Mouse (Mus musculus): ENCODE measurements at regions not wholly inside any gene's neighbourhood (a gene's known extent, or its start where the extent isn't known, plus 50 kb on each side); places are given as distances from the start of the nearest gene placed in this dataset.

DNA sequence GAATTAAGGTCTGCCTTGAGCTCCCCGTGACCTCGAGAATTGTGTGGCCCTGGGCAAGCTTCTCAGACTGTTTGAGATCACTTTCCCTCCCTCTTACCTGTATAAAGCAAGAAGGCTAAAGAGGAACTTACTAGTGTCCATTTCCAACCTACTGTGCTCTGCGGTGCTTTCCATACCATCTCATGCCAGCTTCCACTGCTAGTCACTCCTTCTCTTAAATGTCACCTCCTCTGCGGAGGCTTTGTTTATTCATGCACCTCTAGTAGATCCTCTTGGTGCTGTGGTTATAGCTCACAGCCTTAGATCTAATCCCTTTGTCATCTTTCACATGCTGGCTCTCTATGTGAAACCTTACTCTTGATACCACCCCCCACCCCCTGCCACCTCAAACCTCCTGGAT lies 2310.3 kb upstream of the Lrrc6 start:
- DNase-seq (ENCODE audit: extremely low spot score, low read depth, low spot score), result no peak

DNA sequence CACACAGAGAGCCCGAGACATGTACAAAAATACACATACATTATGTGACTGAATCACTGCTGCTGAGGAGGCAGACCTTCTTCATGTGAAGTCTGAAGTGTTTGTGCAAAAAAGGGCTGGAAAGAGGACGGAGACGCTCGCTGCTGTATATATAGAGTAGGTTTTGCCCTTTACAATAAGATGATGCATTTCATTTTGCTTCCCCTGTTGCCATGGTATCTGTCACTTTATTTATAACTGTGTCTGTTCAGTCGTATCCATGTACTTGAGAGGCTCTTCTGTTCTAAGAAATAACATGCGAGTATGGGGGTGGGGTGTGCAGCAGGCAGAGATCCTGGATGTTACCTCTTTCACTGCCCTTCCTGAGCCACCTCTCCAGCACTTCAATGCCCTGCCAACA lies 2309.9 kb upstream of the Lrrc6 start:
- no peak for DNase-seq (ENCODE audit: extremely low spot score, low read depth, low spot score)

DNA sequence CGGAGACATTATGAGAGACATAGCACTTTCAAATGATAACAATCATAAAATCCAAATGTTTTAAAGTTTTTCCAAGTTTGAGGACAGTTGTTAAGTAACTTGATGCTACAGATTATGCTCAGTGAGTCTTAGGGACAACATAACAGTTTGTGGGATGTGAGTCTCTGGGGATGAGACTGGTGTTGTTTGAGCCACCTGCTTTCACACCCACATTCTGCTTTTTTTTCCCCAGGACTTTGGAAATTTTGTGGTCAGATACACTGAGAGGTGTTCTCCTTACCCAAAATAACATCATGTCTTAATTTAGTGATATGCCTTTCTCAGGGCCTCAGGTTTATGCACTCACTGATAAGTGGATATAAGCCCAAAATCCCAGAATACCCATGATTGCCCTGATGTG lies 2307.5 kb upstream of the Lrrc6 start:
- DNase-seq (ENCODE audit: extremely low spot score, low read depth, low spot score), result no peak

DNA sequence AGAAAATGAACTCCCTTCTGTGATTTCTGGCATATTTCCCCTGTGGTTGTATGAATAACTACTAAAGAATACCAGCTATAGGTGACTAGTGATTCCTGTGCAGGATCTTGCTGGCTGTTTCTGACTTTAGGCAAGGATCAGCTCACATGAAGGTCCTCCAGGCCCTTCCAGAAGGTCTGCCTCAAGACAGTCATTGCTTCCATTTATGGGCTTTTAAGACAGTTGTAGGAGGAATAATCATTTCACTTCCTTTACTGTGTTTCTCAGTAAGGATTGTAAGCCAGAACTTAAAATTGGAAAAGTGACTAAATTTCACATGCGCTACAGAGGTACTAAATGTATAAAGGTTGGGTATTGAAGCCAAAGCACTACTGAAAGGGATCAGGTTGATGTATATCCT lies 2303.5 kb upstream of the Lrrc6 start:
- no peak for DNase-seq (ENCODE audit: extremely low spot score, low read depth, low spot score)

DNA sequence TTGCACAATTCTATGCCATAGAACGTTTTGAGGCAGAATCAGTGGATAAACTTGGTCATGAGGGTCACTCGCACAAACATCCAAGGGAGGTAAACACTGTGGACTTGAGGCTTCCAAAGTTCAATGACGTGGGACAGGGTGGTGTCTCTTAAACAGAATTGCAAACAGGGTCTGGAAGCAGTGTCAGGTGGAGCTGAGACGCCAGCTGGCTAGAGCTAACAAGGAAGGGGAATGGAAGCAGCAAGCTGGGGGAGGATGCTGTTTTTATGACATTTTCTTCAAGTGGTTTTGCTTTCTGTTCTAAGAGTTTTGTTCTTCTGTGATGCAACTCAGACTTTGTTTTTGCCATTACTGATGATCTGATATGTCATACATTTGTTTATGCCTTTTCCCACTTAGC lies 2301.1 kb upstream of the Lrrc6 start:
- no peak for DNase-seq (ENCODE audit: extremely low spot score, low read depth, low spot score)

DNA sequence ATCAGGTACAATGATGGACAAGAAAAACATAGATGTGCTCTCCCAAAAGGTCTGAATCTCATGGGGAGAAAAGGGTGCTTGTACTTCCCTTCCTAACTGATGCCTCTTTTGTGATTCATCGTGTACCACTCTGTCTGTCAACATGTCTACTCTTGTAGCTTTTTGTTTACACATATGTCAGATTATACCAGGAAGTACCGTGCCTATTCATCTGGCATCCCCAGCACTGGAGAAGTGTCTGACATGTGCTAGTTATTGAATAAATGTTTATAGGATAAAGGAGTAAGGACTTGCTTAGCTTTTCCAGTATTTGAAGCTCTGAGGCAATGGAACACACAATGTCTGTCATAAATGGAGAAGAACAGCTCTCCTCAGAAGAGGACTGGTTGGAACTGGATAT lies 2296.7 kb upstream of the Lrrc6 start:
- no peak for DNase-seq (ENCODE audit: extremely low spot score, low read depth, low spot score)

DNA sequence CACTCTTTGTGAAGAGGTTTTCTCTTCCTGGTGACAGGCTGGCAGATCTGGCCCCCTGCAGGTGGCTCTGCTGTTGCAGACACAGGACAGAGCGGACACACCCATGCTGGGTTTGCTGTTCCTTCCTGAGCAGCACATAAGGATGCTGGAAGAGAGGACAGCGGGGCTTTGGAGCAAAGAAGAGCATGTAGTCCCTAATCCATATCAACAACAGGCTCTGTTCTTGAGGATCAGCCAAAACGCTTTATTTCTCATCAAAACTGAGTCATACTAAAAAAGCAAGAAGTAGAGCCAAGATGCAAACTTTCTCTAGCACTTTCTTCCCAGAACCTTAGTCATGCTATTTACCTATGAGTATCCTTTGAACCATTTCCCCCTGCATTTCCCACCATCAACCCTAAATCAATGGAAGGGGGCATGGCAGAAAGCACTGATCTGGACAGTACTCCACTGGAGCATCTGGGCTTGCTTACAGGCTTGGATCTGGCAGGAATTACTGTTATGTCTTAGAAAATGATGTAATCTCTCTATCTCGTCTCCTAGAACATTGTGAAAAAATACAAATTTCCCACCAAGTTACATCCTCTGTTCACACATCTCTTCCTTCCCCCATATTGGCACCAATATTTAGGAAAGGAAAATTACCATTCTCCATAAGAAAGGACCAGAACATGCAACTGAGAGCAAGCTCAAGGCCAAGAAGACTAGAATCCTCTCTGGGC lies 2294.7 kb upstream of the Lrrc6 start:
- DNase-seq (ENCODE audit: extremely low spot score, low read depth, low spot score), result no peak

DNA sequence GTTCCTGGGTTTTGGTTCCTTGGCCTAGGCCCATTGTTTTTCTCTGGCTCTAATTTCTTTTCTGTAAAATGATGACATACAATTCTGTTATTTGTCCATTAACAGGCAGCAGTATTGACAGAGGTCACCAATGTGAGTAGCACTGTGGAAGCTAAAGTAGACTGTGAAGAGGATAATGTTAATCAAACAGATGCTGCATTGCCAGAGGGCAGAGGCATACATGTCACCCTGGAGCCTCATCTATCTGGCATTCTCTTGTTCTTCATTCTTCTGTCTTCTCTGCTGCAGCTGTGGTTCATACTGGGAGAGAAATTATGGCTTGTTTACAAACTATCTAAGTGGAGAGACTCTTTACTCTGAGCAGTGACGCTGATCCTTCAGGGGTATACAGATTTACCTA lies 2259.2 kb upstream of the Lrrc6 start:
- DNase-seq (ENCODE audit: extremely low spot score, low read depth, low spot score), result no peak

DNA sequence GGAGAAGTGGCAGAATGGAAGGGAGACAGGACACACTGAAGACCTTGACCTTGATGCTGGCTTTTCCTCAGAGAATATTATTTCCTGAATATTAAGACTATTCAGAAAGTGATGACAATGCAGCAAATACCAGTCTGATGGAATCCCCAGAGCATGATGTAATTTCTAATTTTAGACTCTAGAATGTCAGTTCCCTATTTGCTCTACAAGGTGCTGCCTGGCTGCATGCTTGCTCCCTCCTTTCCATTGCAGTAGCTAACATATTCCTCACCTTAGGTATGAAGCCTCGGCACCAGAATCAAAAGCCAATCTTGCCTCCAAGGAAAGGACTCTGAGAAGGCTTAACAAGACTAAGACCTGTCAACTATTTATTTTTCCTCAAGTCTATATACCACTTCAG lies 2254.5 kb upstream of the Lrrc6 start:
- no peak for DNase-seq (ENCODE audit: extremely low spot score, low read depth, low spot score)

DNA sequence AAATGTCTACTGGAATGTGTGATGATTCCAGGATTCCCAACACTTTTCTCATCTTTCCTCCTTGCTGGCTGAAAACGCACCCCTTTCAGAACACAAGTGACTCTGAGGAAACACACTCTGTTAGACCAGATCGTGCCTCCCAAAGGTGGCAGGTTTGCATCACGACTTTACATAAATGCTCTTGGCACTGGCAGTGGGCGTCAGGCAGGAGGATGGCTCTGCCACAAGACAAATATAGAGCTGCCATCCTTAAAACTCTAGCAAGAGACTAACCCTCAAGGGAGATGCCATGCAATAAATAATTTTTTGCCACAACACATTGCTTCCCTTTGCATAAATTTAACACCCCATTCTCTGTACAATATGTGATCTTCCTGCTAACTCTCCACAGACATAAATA lies 2254.1 kb upstream of the Lrrc6 start:
- no peak for DNase-seq (ENCODE audit: extremely low spot score, low read depth, low spot score)

DNA sequence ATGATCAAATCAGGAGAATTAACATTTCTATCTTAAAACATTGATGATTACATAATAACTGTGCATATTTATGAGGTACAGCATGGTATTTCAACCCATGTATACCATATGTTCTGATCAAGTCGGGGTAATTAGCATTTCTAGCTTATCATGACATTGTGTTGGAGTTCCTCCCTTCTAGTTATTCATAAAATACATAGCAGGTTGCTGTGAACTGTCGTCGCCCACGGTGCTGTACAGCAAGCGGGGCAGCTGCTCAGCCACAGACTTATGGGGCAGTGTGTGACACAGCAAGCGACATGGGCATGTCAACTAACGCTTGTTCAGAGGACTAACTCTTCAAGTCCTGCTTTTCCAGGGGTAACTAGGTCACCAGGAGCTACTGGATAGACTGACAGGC lies 2238.6 kb upstream of the Lrrc6 start:
- no peak for DNase-seq (ENCODE audit: extremely low spot score, low read depth, low spot score)

DNA sequence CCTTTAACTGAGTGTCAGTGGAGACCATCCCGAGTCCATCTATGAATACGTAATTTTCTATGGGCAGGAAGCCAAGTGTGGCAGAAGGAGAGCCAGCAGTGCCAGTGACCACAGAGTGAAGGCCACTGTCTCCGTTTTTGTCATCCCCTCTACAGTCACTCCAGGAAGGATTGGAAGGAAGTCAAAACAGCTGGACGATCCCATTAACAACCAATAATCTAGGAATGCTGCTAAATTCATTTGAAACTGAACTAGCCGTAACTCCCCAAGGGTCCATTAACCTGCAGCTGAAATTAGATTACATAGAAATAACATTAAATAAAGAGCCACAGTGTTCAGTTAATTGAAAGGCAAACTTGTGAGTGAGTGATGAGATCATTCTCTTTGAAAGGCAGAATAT lies 2220.5 kb upstream of the Lrrc6 start:
- DNase-seq (ENCODE audit: extremely low spot score, low read depth, low spot score), result no peak

DNA sequence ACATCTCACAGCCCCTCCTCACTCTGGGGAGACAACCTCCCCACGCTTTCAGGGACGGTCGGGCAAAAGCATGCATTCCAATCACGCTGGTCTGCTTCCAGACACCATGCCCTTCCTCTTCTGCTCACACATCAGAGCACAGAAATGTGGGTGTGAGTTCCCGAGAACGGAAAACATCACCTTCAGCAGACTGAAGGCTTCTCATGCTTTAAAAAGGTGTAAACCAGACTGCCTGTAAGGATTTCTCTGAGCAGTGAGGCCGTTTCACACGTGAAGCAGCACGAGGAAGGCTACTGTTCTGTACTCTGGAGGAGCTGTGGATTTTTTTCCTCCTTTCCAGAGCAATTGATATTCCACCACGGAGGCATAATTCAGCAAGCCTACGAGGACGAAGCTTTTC lies 2218.8 kb upstream of the Lrrc6 start:
- DNase-seq (ENCODE audit: extremely low spot score, low read depth, low spot score), result no peak

DNA sequence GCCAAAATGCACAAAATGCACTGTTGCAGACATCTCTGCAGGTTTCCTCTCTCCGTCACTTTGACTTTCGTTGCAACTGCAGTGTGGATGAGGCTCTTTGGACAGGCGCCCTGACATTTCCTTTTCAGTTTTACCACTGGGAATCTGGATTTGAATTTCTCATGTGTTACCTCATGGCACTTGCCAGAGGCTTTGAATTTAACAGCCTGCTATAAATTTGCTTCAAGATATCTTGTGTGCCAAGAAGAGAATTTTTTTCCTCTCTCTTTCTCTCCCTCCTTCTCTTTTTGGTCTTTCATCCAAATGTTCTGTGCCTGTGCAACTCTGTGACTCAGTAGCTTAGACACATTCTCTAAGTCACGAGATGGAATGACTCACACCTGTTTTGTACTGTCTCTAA lies 2213.6 kb upstream of the Lrrc6 start:
- no peak for DNase-seq (ENCODE audit: extremely low spot score, low read depth, low spot score)

DNA sequence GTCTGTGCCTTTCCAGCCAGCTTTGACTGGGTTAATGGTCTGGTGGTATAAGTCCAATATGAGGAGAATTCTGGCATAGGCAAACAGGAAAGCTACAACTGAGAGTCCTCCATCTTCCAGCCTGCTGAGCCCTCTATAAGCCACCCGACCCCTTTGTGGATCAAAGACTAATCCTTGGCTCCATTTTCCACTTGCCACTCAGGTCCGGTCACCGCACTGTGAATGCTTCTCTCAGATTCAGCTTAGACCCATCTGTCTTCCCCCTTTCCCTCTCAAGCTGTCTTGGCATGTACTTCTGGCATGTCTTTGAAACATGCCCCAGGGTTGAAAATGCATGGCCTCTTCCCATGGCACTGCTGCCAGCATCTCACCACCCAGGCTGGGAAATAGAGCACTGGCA lies 2206.6 kb upstream of the Lrrc6 start:
- DNase-seq (ENCODE audit: extremely low spot score, low read depth, low spot score), result no peak

DNA sequence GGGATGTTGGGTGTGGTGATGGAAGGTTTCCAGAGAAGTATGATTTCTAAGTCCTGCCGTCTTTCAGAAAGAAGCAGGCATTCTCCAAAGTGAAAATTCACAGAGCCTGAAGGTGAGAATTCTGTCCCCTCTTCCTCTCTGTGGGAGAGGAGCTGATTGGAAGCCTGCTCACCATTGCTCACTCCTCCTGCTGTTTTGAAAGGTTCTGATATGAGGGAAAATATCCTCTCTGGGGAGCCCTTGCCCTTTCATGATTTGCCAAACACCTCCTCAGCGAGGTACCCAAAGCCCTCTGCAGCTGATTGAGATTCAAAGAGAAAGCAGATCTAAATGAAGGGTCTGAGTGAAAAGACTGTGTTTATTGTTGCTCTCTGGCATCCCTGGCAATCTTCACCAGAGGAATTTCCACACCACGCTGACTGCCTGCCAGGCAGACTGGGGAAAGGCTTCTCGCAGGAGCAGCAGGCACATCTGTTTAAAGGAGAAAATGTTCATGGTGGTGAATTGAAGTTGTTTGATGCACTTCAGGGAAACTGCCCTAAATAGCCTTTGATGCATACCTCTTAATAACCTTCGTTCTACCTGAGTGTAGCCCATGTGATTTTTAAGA lies 2194.4 kb upstream of the Lrrc6 start:
- no peak for DNase-seq (ENCODE audit: extremely low spot score, low read depth, low spot score)

DNA sequence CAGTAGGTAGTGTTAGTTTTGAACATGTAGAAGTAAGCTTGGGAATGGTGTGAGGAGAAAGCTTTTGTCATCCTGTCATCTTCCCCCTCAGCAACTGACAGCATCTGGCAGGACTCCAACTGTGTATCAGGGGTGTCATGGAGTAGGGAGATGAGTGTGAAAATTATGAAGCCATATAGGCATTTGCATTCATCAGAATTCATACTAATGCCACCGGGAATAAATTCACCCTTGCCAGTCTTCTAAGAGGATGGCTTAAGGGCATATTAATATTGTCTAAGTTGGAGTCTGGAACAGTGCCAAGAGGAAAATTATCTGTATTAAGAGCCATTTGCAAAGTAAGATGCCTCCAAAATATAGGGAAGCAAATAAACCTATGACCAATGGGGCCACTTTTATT lies 2166.8 kb upstream of the Lrrc6 start:
- DNase-seq (ENCODE audit: extremely low spot score, low read depth, low spot score), result no peak

DNA sequence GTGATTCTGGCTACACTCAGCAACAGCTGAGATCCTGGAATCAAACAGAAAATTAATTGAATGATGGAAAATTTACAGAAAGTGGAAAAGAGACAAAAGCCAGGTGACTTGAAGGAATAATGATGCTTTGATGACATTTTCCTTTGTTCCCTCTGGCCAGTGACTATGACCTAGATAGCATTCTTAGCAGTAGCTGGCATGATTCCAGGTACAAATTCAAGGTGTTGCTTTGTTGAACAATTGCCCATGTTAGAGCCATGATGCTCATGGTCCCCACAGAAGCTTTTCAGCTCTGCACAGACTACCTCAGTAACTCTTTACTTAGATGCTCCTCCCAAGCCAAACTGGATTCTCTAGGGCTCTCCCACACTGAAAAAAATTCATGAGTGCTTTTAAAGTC lies 2164.6 kb upstream of the Lrrc6 start:
- no peak for DNase-seq (ENCODE audit: extremely low spot score, low read depth, low spot score)

DNA sequence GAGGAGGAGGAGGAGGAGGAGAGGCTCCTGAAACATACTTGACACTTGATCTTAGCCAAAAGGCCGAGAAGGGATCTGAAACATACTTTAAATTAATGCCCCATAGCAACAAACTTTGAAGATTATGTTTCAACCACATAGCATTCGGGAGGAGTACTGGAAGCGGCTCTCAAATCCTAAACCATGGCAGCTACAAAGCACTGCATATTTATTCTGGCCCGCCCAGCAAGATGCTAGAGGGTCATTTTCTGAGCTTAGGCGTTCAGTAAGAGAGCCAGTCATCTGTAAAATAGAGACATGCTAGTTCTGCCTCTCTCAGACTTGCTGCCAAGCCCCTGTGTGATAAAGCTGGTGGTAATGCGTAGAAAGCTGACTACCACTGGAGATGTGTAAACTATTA lies 2156.0 kb upstream of the Lrrc6 start:
- DNase-seq (ENCODE audit: extremely low spot score, low read depth, low spot score), result no peak

DNA sequence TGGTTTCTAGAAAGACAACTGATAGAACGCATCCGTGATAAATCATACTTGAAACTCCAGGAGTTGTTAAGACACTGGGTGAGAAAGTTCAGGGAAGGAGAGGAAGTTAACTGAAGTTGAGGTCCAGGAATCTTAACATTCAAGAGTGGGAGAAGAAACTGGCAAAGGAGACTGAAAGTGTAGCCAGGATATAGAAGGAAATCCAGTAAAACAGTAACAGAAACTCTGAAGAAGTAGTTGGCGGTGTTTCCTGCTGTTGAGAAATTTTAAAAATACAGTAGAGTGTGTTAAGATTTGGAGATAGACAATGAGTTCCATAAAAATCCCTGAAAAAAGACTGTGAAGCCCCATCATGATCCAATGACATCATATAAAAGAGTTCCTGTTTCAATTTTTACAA lies 2154.3 kb upstream of the Lrrc6 start:
- DNase-seq (ENCODE audit: extremely low spot score, low read depth, low spot score), result no peak

DNA sequence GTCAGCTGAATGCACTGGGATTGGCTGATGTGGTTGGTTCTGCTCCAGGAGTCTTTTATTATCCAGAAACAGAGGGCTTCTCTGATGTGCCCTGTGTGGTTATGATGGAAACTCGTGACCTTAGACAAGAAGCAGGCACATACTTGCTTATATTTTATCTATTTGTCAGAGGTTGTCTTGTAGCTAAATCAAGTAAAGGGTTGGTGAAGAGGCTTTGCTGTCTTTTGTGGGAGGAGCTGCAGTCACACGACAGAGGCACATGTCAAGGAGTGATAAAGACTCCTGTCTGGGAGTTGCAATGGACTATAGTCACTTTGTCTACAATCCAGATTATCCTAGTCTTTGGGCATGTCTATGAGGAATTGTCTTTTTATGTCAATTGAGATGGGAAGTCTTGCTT lies 2149.9 kb upstream of the Lrrc6 start:
- DNase-seq (ENCODE audit: extremely low spot score, low read depth, low spot score), result no peak

DNA sequence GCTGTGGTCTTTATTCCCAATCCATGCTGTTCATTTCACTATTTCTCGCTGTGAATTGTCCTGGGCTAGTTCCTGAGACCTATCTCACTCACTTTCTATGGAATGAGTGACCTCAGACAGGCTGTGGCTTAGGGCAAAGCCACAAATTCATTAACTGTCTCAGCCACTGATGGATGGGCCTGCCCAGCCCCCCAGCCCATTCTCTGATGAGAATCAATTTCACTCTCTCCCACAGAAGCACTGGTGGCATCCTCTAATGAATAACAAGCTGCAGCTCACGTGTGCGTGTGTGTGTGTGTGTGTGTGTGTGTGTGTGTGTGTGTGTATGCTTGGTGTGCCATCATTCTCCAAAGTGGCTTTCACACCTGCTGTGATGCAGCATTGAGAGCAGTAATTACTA lies 2149.3 kb upstream of the Lrrc6 start:
- no peak for DNase-seq (ENCODE audit: extremely low spot score, low read depth, low spot score)

DNA sequence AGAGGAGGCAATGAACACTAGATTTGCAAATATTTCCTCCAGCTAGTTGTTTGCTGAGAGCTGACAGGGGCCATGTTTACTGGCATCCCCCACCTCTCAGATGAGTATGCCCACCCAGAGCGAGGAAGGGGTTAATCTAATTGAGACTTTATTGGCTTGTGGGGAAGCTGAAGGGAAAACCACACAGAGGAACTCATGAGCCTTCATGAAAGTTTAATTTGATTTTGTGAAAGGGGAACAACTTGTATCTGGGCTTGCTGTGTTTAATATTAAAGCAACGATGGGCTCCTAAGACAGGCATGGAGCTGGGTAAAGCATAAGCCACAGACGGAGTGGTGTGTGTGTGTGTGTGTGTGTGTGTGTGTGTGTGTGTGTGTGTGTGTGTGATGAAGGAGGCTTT lies 2146.2 kb upstream of the Lrrc6 start:
- no peak for DNase-seq (ENCODE audit: extremely low spot score, low read depth, low spot score)

Data from hindlimb bud, embryonic 11.5 days (tissue).